ENCODE assay signal across 22 mouse cellular contexts in the genomic region with DNA sequence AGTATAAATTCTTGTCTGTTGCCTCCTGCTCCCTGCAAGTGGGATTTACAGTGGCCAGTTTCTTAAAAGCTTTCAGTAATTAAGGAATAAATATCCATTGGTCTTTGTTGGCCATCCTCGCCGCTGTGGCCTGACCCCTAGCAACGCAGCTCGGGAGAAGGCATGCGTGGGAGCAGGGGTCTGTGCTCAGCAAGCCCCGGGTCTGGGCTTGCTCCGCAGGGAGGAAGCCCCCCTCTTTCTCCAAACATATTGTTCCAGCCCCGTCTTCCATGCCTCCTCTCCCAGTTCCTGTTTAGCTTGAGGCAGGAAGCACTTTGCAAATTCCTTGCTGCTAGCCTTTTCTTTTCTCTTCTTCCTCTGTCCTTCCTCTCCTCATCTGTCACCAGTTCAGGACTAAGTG. TPM values are rescaled to one million over a fixed set of nuclear protein-coding genes. Genes with fewer than 3 reads are reported as not detected.
DNase-seq lines count a peak whose midpoint lies in the region; ATAC-seq and TF ChIP-seq lines count a peak whose summit lies in the region.
"Had no signal": no experiment of that assay in that cellular context is flagged by ENCODE, and none has a peak within 500 bp of the region (broad histone marks: within the 10 kb centered on the region; RNA-seq: fewer than 3 reads in every experiment).

No protein-coding gene starts in this region.

- no peak overlapping the region for H3K4me3 ChIP-seq in hindbrain, embryonic 11.5 days (ENCODE audit: low read depth, low read length)
- no peak overlapping the region for H3K4me3 ChIP-seq in hindbrain, embryonic 16.5 days (ENCODE audit: low read length)
- H3K4me3 ChIP-seq in lung, embryonic 16.5 days (ENCODE audit: low read length) = no peak overlapping the region
- H3K4me3 ChIP-seq in E14TG2a.4 (replicated peaks; ENCODE audit: low read length) = peak overlapping the region; percentile 23; the same call in 1 of the 2 replicates
- no peak overlapping the region for H3K4me3 ChIP-seq in intestine, embryonic 16.5 days (ENCODE audit: low read length)
- H3K4me3 ChIP-seq: embryonic facial prominence, embryonic 13.5 days; heart, embryonic 15.5 days; limb, embryonic 12.5 days; liver, embryonic 12.5 days; myocyte had no signal

- 0 out of 2 replicates have a peak, but pooled peaks have one; percentile 39 for ATAC-seq in hindbrain, embryonic 11.5 days (ENCODE audit: low FRiP score)
- no peak for ATAC-seq in hindbrain, embryonic 16.5 days
- peak; percentile 42; the same call in 1 of the 2 replicates for ATAC-seq in lung, embryonic 16.5 days (ENCODE audit: low read depth)
- no peak for ATAC-seq in intestine, embryonic 16.5 days
- ATAC-seq: forebrain, embryonic 14.5 days; liver, embryonic 12.5 days had no signal

- no peaks in the 10 kb centered on the region for H3K36me3 ChIP-seq in hindbrain, embryonic 11.5 days (ENCODE audit: control insufficient read depth, insufficient read depth, low read length)
- 0 out of 2 replicates have a peak, but pooled peaks cover 2% of the 10 kb centered on the region for H3K36me3 ChIP-seq in hindbrain, embryonic 16.5 days (ENCODE audit: control insufficient read depth, insufficient read depth, low read length)
- no peaks in the 10 kb centered on the region for H3K36me3 ChIP-seq in lung, embryonic 16.5 days (ENCODE audit: control insufficient read depth, insufficient read depth, low read length)
- H3K36me3 ChIP-seq in E14TG2a.4 (ENCODE audit: insufficient read depth, low read length) = peaks cover 3% of the 10 kb centered on the region; the same call in 1 of the 2 replicates
- no peaks in the 10 kb centered on the region for H3K36me3 ChIP-seq in intestine, embryonic 16.5 days (ENCODE audit: control insufficient read depth, insufficient read depth, low read length)
- H3K36me3 ChIP-seq: heart, embryonic 15.5 days; liver, embryonic 12.5 days had no signal

- TF ChIP-seq CTCF in E14TG2a.4 (conservative IDR thresholded peaks at IDR 0.05; ENCODE audit: low read length) = no peak

- H3K4me2 ChIP-seq in hindbrain, embryonic 11.5 days (replicated peaks; ENCODE audit: low read depth, low read length) = no peak overlapping the region
- no peak overlapping the region for H3K4me2 ChIP-seq in hindbrain, embryonic 16.5 days (ENCODE audit: low read length)
- H3K4me2 ChIP-seq in lung, embryonic 16.5 days (ENCODE audit: low read depth, low read length) = no peak overlapping the region
- no peak overlapping the region for H3K4me2 ChIP-seq in intestine, embryonic 16.5 days (ENCODE audit: low read depth, low read length)
- H3K4me2 ChIP-seq: embryonic facial prominence, embryonic 13.5 days; heart, embryonic 15.5 days; limb, embryonic 12.5 days; liver, embryonic 12.5 days had no signal

- H3K27ac ChIP-seq in hindbrain, embryonic 11.5 days (ENCODE audit: low read depth, low read length) = no peak overlapping the region
- H3K27ac ChIP-seq in hindbrain, embryonic 16.5 days (ENCODE audit: low read depth, low read length) = no peak overlapping the region
- H3K27ac ChIP-seq in lung, embryonic 16.5 days (ENCODE audit: low read length) = 0 out of 2 replicates have a peak overlapping the region, but pooled peaks have one; percentile 37
- no peak overlapping the region for H3K27ac ChIP-seq in intestine, embryonic 16.5 days (ENCODE audit: low read length)
- H3K27ac ChIP-seq: embryonic facial prominence, embryonic 13.5 days; heart, embryonic 15.5 days; limb, embryonic 12.5 days; liver, embryonic 12.5 days; macrophage had no signal

- H3K4me1 ChIP-seq in hindbrain, embryonic 11.5 days (replicated peaks; ENCODE audit: control insufficient read depth, insufficient read depth, low read length) = peaks cover 15% of the 10 kb centered on the region
- H3K4me1 ChIP-seq in hindbrain, embryonic 16.5 days (ENCODE audit: control insufficient read depth, insufficient read depth, low read depth, low read length) = peaks cover 37% of the 10 kb centered on the region
- H3K4me1 ChIP-seq in lung, embryonic 16.5 days (replicated peaks; ENCODE audit: control insufficient read depth, insufficient read depth, low read length) = peaks cover 3% of the 10 kb centered on the region; the same call in 1 of the 2 replicates
- peaks cover 83% of the 10 kb centered on the region for H3K4me1 ChIP-seq in E14TG2a.4 (replicated peaks; ENCODE audit: low read depth, low read length)
- H3K4me1 ChIP-seq in intestine, embryonic 16.5 days (ENCODE audit: control insufficient read depth, insufficient read depth, low read length) = peaks cover 13% of the 10 kb centered on the region
- H3K4me1 ChIP-seq: liver, embryonic 12.5 days had no signal

- peak; percentile 39 for DNase-seq in hindbrain, embryonic 11.5 days (ENCODE audit: low spot score)
- no peak for DNase-seq in lung, postnatal 14 days
- DNase-seq in embryo, embryonic 11 days = peak; percentile 60
- no peak for DNase-seq in spleen, postnatal 14 days (ENCODE audit: low spot score in 2 of 2)
- DNase-seq: adrenal gland, adult 2 months; B cell, adult 2 months; cerebellum, adult 2 months; gastrocnemius, postnatal 10 days; heart, adult 18-20 months; midbrain, embryonic 14.5 days had no signal

- H3K27me3 ChIP-seq in hindbrain, embryonic 11.5 days (ENCODE audit: control insufficient read depth, insufficient read depth, low read length) = no peaks in the 10 kb centered on the region
- no peaks in the 10 kb centered on the region for H3K27me3 ChIP-seq in hindbrain, embryonic 16.5 days (replicated peaks; ENCODE audit: control insufficient read depth, insufficient read depth, low read length)
- H3K27me3 ChIP-seq in lung, embryonic 16.5 days (ENCODE audit: control insufficient read depth, insufficient read depth, low read depth, low read length) = no peaks in the 10 kb centered on the region
- H3K27me3 ChIP-seq in E14TG2a.4 (ENCODE audit: insufficient read depth, low read length) = no peaks in the 10 kb centered on the region
- H3K27me3 ChIP-seq in intestine, embryonic 16.5 days (replicated peaks; ENCODE audit: control insufficient read depth, insufficient read depth, low read length) = no peaks in the 10 kb centered on the region
- H3K27me3 ChIP-seq: embryonic facial prominence, embryonic 13.5 days; heart, embryonic 15.5 days; limb, embryonic 12.5 days; liver, embryonic 12.5 days had no signal

- no peaks in the 10 kb centered on the region for H3K9me3 ChIP-seq in hindbrain, embryonic 11.5 days (ENCODE audit: control insufficient read depth, low read length)
- H3K9me3 ChIP-seq in hindbrain, embryonic 16.5 days (ENCODE audit: control insufficient read depth, low read length) = no peaks in the 10 kb centered on the region
- H3K9me3 ChIP-seq in lung, embryonic 16.5 days (ENCODE audit: control insufficient read depth, low read length) = no peaks in the 10 kb centered on the region
- no peaks in the 10 kb centered on the region for H3K9me3 ChIP-seq in E14TG2a.4 (ENCODE audit: low read length)
- H3K9me3 ChIP-seq in intestine, embryonic 16.5 days (ENCODE audit: control insufficient read depth, low read length) = no peaks in the 10 kb centered on the region
- H3K9me3 ChIP-seq: embryonic facial prominence, embryonic 13.5 days; heart, embryonic 15.5 days; limb, embryonic 12.5 days; liver, embryonic 12.5 days had no signal

- under 1% methylated on average over 8 of the region's 8 CpGs for WGBS in hindbrain, embryonic 11.5 days
- WGBS in hindbrain, embryonic 16.5 days = 11% methylated on average over 8 of the region's 8 CpGs
- WGBS in lung, embryonic 16.5 days = 29% methylated on average over 8 of the region's 8 CpGs
- WGBS in intestine, embryonic 16.5 days = 34% methylated on average over 8 of the region's 8 CpGs

- no peak overlapping the region for H3K9ac ChIP-seq in hindbrain, embryonic 11.5 days (ENCODE audit: low read depth, low read length)
- H3K9ac ChIP-seq in hindbrain, embryonic 16.5 days (ENCODE audit: low read depth, low read length) = no peak overlapping the region
- no peak overlapping the region for H3K9ac ChIP-seq in lung, embryonic 16.5 days (ENCODE audit: low read length)
- H3K9ac ChIP-seq in intestine, embryonic 16.5 days (ENCODE audit: low read depth, low read length) = no peak overlapping the region
- H3K9ac ChIP-seq: embryonic facial prominence, embryonic 13.5 days; heart, embryonic 15.5 days; limb, embryonic 12.5 days; liver, embryonic 12.5 days had no signal

RNA-seq across cellular contexts. Expression of a gene that starts 50.8 kb away (rescaled TPM):
- 30.0 and 36.2 TPM in 2 replicates for polyA plus RNA-seq in hindbrain, embryonic 11.5 days (2014; fragmentation: Nextera tagmentation; extraction: Ambion mirVana)
- polyA plus RNA-seq in hindbrain, embryonic 16.5 days (2015; fragmentation: Nextera tagmentation; extraction: Ambion mirVana) = 33.0 and 35.8 TPM in 2 replicates
- not detected in 2 replicates for polyA plus RNA-seq in lung, embryonic 16.5 days (2015; fragmentation: Nextera tagmentation; extraction: Ambion mirVana)
- 0.07 and 0.09 TPM in 2 replicates for polyA plus RNA-seq in intestine, embryonic 16.5 days (2015; fragmentation: Nextera tagmentation; extraction: Ambion mirVana)
- polyA plus RNA-seq: adrenal gland, adult 2 months; heart, embryonic 15.5 days; intestine, embryonic 14.5 days; limb, embryonic 12.5 days; myocyte had no signal

Comparison
In these comparisons a context has a peak if more than half of its experiments do, and no peak if none do; other contexts are left out.
1. ATAC-seq: peak in hindbrain, embryonic 11.5 days (single experiment) and lung, embryonic 16.5 days (single experiment); none in hindbrain, embryonic 16.5 days (single experiment) and intestine, embryonic 16.5 days (single experiment).
2. DNase-seq: peak in hindbrain, embryonic 11.5 days (single experiment) and embryo, embryonic 11 days (single experiment); none in lung, postnatal 14 days (single experiment) and spleen, postnatal 14 days (0 of 2).
3. RNA of a gene that starts 50.8 kb away (polyA plus RNA-seq): 33.0 to 35.8 TPM in hindbrain, embryonic 16.5 days and 30.0 to 36.2 TPM in hindbrain, embryonic 11.5 days; 0.07 to 0.09 TPM in intestine, embryonic 16.5 days and not detected in lung, embryonic 16.5 days; every median in the first group is over 10 times any median in the second.